Mouse (Mus musculus): Measurements from ENCODE around the gene Scrt2. TPM values are rescaled to one million over a fixed set of nuclear protein-coding genes. Genes with fewer than 3 reads are reported as not detected.

Gene Scrt2
- polyA plus RNA-seq, 1 experiment = not detected

GRCm38 (mm10) chr2:152128597-152128996 lies 47.3 kb downstream of the Scrt2 start:
- Histone ChIP-seq H3K4me3 (ENCODE audit: insufficient read depth, low read depth, low read length) (no peak overlapping the region), H3K27ac (ENCODE audit: insufficient read depth, low read depth, low read length) (no peak overlapping the region), H3K4me1 (ENCODE audit: control insufficient read depth, insufficient read depth, low read length) (0 out of 2 replicates have a peak, but pooled peaks cover 4% of the 10 kb centered on the region)
- 85% methylated on average over 2 of the region's 2 CpGs for WGBS
- no peak for TF ChIP-seq POLR2A (IDR thresholded peaks at IDR 0.05; ENCODE audit: insufficient read depth, low read depth, low read length)
- no peak for TF ChIP-seq CTCF (IDR thresholded peaks at IDR 0.05; ENCODE audit: insufficient read depth, low read depth, low read length)

GRCm38 (mm10) chr2:152129778-152130177 lies 48.4 kb downstream of the Scrt2 start:
- H3K27ac ChIP-seq (ENCODE audit: insufficient read depth, low read depth, low read length) = no peak overlapping the region
- H3K4me3 ChIP-seq (ENCODE audit: insufficient read depth, low read depth, low read length) = no peak overlapping the region
- TF ChIP-seq CTCF (IDR thresholded peaks at IDR 0.05; ENCODE audit: insufficient read depth, low read depth, low read length) (no peak), POLR2A (IDR thresholded peaks at IDR 0.05; ENCODE audit: insufficient read depth, low read depth, low read length) (no peak)
- WGBS = 66% methylated on average over 3 of the region's 3 CpGs
- H3K4me1 ChIP-seq (ENCODE audit: control insufficient read depth, insufficient read depth, low read length) = 0 out of 2 replicates have a peak, but pooled peaks cover 4% of the 10 kb centered on the region

- TF ChIP-seq CTCF (IDR thresholded peaks at IDR 0.05; ENCODE audit: insufficient read depth, low read depth, low read length) = no peak
- no peak for TF ChIP-seq POLR2A (IDR thresholded peaks at IDR 0.05; ENCODE audit: insufficient read depth, low read depth, low read length)
- 66% methylated on average over 9 of the region's 9 CpGs for WGBS
- no peak overlapping the region for H3K4me3 ChIP-seq (ENCODE audit: insufficient read depth, low read depth, low read length)
- no peak overlapping the region for H3K27ac ChIP-seq (ENCODE audit: insufficient read depth, low read depth, low read length)
- 0 out of 2 replicates have a peak, but pooled peaks cover 4% of the 10 kb centered on the region for H3K4me1 ChIP-seq (ENCODE audit: control insufficient read depth, insufficient read depth, low read length)
These were observed 50.7 kb downstream of the Scrt2 start for GRCm38 (mm10) chr2:152132016-152132415.

GRCm38 (mm10) chr2:152132691-152133090 lies 51.4 kb downstream of the Scrt2 start:
- 82% methylated on average over 8 of the region's 8 CpGs for WGBS
- TF ChIP-seq POLR2A (IDR thresholded peaks at IDR 0.05; ENCODE audit: insufficient read depth, low read depth, low read length) (no peak), CTCF (IDR thresholded peaks at IDR 0.05; ENCODE audit: insufficient read depth, low read depth, low read length) (no peak)
- Histone ChIP-seq H3K4me3 (ENCODE audit: insufficient read depth, low read depth, low read length) (no peak overlapping the region), H3K4me1 (ENCODE audit: control insufficient read depth, insufficient read depth, low read length) (0 out of 2 replicates have a peak, but pooled peaks cover 4% of the 10 kb centered on the region), H3K27ac (ENCODE audit: insufficient read depth, low read depth, low read length) (no peak overlapping the region)

- 72% methylated on average over 10 of the region's 10 CpGs for WGBS
- Histone ChIP-seq H3K4me3 (ENCODE audit: insufficient read depth, low read depth, low read length) (no peak overlapping the region), H3K27ac (ENCODE audit: insufficient read depth, low read depth, low read length) (no peak overlapping the region), H3K4me1 (ENCODE audit: control insufficient read depth, insufficient read depth, low read length) (peaks cover 15% of the 10 kb centered on the region)
- no peak for TF ChIP-seq POLR2A (IDR thresholded peaks at IDR 0.05; ENCODE audit: insufficient read depth, low read depth, low read length)
- TF ChIP-seq CTCF (IDR thresholded peaks at IDR 0.05; ENCODE audit: insufficient read depth, low read depth, low read length) = no peak
These were observed 58.1 kb downstream of the Scrt2 start for GRCm38 (mm10) chr2:152139191-152139987.

GRCm38 (mm10) chr2:152140941-152141340 lies 59.6 kb downstream of the Scrt2 start:
- WGBS = 49% methylated on average over 11 of the region's 11 CpGs
- no peak overlapping the region for H3K27ac ChIP-seq (ENCODE audit: insufficient read depth, low read depth, low read length)
- no peak for TF ChIP-seq CTCF (IDR thresholded peaks at IDR 0.05; ENCODE audit: insufficient read depth, low read depth, low read length)
- H3K4me3 ChIP-seq (ENCODE audit: insufficient read depth, low read depth, low read length) = no peak overlapping the region
- peaks cover 15% of the 10 kb centered on the region for H3K4me1 ChIP-seq (ENCODE audit: control insufficient read depth, insufficient read depth, low read length)

GRCm38 (mm10) chr2:152141491-152141890 lies 60.2 kb downstream of the Scrt2 start:
- no peak overlapping the region for H3K4me3 ChIP-seq (ENCODE audit: insufficient read depth, low read depth, low read length)
- no peak for TF ChIP-seq POLR2A (IDR thresholded peaks at IDR 0.05; ENCODE audit: insufficient read depth, low read depth, low read length)
- no peak for TF ChIP-seq CTCF (IDR thresholded peaks at IDR 0.05; ENCODE audit: insufficient read depth, low read depth, low read length)
- peaks cover 15% of the 10 kb centered on the region for H3K4me1 ChIP-seq (ENCODE audit: control insufficient read depth, insufficient read depth, low read length)

GRCm38 (mm10) chr2:152142046-152142445 lies 60.7 kb downstream of the Scrt2 start:
- H3K4me3 ChIP-seq (ENCODE audit: insufficient read depth, low read depth, low read length) = peak overlapping the region; percentile 23
- 43% methylated on average over 13 of the region's 13 CpGs for WGBS

More at GRCm38 (mm10) chr2:152141491-152141890, 60.2 kb downstream of the Scrt2 start:
- H3K27ac ChIP-seq (ENCODE audit: insufficient read depth, low read depth, low read length) = no peak overlapping the region
- 68% methylated on average over 1 of the region's 1 CpGs for WGBS

GRCm38 (mm10) chr2:152142571-152142970 lies 61.2 kb downstream of the Scrt2 start:
- H3K4me1 ChIP-seq (ENCODE audit: control insufficient read depth, insufficient read depth, low read length) = peaks cover 15% of the 10 kb centered on the region
- H3K4me3 ChIP-seq (ENCODE audit: insufficient read depth, low read depth, low read length) = no peak overlapping the region
- TF ChIP-seq POLR2A (IDR thresholded peaks at IDR 0.05; ENCODE audit: insufficient read depth, low read depth, low read length) (no peak), CTCF (IDR thresholded peaks at IDR 0.05; ENCODE audit: insufficient read depth, low read depth, low read length) (no peak)
- 29% methylated on average over 11 of the region's 11 CpGs for WGBS
- no peak overlapping the region for H3K27ac ChIP-seq (ENCODE audit: insufficient read depth, low read depth, low read length)

More at GRCm38 (mm10) chr2:152142046-152142445, 60.7 kb downstream of the Scrt2 start:
- Histone ChIP-seq H3K27ac (ENCODE audit: insufficient read depth, low read depth, low read length) (no peak overlapping the region), H3K4me1 (ENCODE audit: control insufficient read depth, insufficient read depth, low read length) (peaks cover 15% of the 10 kb centered on the region)
- TF ChIP-seq CTCF (IDR thresholded peaks at IDR 0.05; ENCODE audit: insufficient read depth, low read depth, low read length) (no peak), POLR2A (IDR thresholded peaks at IDR 0.05; ENCODE audit: insufficient read depth, low read depth, low read length) (no peak)

All from olfactory bulb, adult 2 months (tissue).